Mouse (Mus musculus) intestine, postnatal 0 days (tissue): ENCODE data around the gene Phf21b. TPM values are rescaled to one million over a fixed set of nuclear protein-coding genes. Genes with fewer than 3 reads are reported as not detected.

Experiments used
- ATAC-seq: fragments of 200-750 bp; cut with Nextera tagmentation; 2 replicates; pipeline ENCODE4 v1.8.0; 2017; ENCODE audit warnings: mild to moderate bottlenecking, moderate TSS enrichment, moderate library complexity
- H3K27ac ChIP-seq: fragments of 300-500 bp; sonication (generic); 2 replicates; pipeline ENCODE4 v1.5.1; 2014; ENCODE audit warnings: mild to moderate bottlenecking, low read depth, low read length, moderate library complexity
- H3K27me3 ChIP-seq: fragments of 300-500 bp; sonication (generic); replicated peaks from 2 replicates; pipeline ENCODE4 v1.6.1; 2014; ENCODE audit warnings: low read length, mixed read lengths; ENCODE audit not compliant: control insufficient read depth, insufficient read depth
- H3K36me3 ChIP-seq: fragments of 300-500 bp; sonication (generic); 2 replicates; pipeline ENCODE4 v1.6.1; 2014; ENCODE audit warnings: mild to moderate bottlenecking, moderate library complexity; ENCODE audit not compliant: control insufficient read depth, insufficient read depth
- H3K4me1 ChIP-seq: fragments of 300-500 bp; sonication (generic); replicated peaks from 2 replicates; pipeline ENCODE4 v1.6.1; 2014; ENCODE audit warnings: antibody characterized with exemption, low read length, mixed read lengths; ENCODE audit not compliant: control insufficient read depth, insufficient read depth
- H3K4me2 ChIP-seq: fragments of 300-500 bp; sonication (generic); replicated peaks from 2 replicates; pipeline ENCODE4 v1.6.1; 2014; ENCODE audit warnings: low read depth, mild to moderate bottlenecking, moderate library complexity
- H3K4me3 ChIP-seq: fragments of 300-500 bp; sonication (generic); 2 replicates; pipeline ENCODE4 v1.5.1; 2014; ENCODE audit warnings: low read depth, low read length
- H3K9ac ChIP-seq: fragments of 300-500 bp; sonication (generic); 2 replicates; pipeline ENCODE4 v1.6.1; 2014; ENCODE audit warnings: mild to moderate bottlenecking, low read depth, low read length
- H3K9me3 ChIP-seq: fragments of 300-500 bp; sonication (generic); 2 replicates; pipeline ENCODE4 v1.6.1; 2016; ENCODE audit warnings: mixed run types; ENCODE audit not compliant: control insufficient read depth
- CTCF ChIP-seq: sonication (generic); IDR thresholded peaks from 2 replicates; pipeline ENCODE4 v1.5.1; 2016; ENCODE audit warnings: low read depth, mild to moderate bottlenecking, control low read depth, antibody characterized with exemption, moderate library complexity
- WGBS: fragments of 180-500 bp; shearing (Covaris S2); extraction: QIAGEN DNeasy Blood & Tissue Kit; methylation state at CpG from one replicate; pipeline ENCODE4 v1.1.7; 2014; 5-methylcytosine and 5-hydroxymethylcytosine counted together
- polyA plus RNA-seq: library from polyadenylated mRNA; unstranded; fragments of >200 nt; fragmentation: Nextera tagmentation; extraction: Ambion mirVana; gene quantifications from 2 replicates; pipeline ENCODE4 v1.2.1, GENCODE M21; 2015

Phf21b gene
- polyA plus RNA-seq, 1 experiment from 2014 or later, result 0.38 TPM

DNA sequence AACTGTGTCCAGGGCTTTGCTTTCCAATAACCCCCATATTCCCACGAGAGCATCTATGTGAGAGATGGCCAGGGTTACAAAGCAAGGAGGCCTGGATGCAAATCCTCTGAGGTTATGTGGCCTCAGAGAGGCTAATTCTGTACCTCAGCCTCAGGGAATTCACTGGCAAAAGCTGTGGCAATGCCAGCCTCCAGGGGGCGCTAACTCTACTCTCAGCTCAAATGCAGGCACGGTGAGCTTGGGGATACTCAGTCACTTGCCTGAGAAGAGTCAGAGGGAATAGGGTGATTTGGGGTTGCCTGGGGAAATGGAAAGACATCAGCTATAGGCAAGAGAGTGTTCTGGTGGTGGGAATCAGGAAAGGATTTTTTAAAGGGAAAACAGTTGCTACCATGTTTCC lies 52.2 kb downstream of the Phf21b start:
- H3K9me3 ChIP-seq, result no peaks in the 10 kb centered on the region
- H3K4me1 ChIP-seq, result no peaks in the 10 kb centered on the region
- peak; percentile 83 for TF ChIP-seq CTCF
- H3K27ac ChIP-seq, result no peak overlapping the region
- ATAC-seq, result no peak
- no peak overlapping the region for H3K4me2 ChIP-seq
- H3K4me3 ChIP-seq, result no peak overlapping the region
- no peaks in the 10 kb centered on the region for H3K36me3 ChIP-seq
- 46% methylated on average over 3 of the region's 3 CpGs for WGBS
- no peak overlapping the region for H3K9ac ChIP-seq
- no peaks in the 10 kb centered on the region for H3K27me3 ChIP-seq

DNA sequence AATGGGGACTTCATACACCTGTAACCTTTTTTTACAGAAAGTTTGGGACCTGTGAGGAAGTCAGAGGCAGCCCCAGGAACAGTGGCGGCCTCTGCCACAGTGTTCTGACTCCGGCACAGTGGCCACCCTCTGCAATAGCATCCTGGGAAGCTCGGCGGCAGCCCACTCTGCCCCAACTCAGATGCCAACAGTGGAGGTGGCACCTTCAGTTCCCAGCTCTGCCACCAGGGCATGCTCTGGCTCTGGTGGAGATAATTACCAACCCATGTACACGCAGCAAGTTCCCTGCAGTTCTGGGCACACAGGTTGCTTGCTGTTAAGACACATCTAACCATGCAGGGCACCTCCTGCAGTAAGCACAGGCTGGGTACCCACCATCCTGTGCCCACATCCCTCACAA lies 55.7 kb downstream of the Phf21b start:
- H3K27ac ChIP-seq, result no peak overlapping the region
- H3K9ac ChIP-seq, result no peak overlapping the region
- H3K4me1 ChIP-seq, result no peaks in the 10 kb centered on the region
- no peak overlapping the region for H3K4me2 ChIP-seq
- no peak for ATAC-seq
- no peak overlapping the region for H3K4me3 ChIP-seq
- no peaks in the 10 kb centered on the region for H3K9me3 ChIP-seq
- H3K36me3 ChIP-seq, result peaks cover 4% of the 10 kb centered on the region; the same call in 1 of the 2 replicates
- no peaks in the 10 kb centered on the region for H3K27me3 ChIP-seq
- peak; percentile 72 for TF ChIP-seq CTCF
- WGBS, result 87% methylated on average over 5 of the region's 5 CpGs

DNA sequence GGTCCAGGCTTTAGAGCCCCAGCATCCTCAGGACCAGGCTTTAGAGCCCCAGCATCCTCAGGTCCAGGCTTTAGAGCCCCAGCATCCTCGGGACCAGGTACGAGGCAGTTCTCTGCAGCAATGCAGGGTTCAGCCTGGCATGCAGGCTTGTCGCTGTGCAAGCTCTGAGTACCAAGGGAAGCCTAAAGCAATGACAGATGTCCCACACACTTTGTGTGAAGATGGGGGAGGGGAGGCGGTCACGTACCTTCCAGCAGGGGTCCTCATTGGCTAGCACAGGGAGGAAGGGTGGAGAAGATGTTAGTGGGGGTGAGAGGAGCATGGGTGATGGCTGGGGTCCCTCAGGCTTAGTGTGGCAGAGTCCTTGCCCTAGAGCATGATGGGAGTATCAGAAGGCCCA lies 62.2 kb downstream of the Phf21b start:
- no peak overlapping the region for H3K9ac ChIP-seq
- H3K27me3 ChIP-seq, result no peaks in the 10 kb centered on the region
- no peaks in the 10 kb centered on the region for H3K4me1 ChIP-seq
- TF ChIP-seq CTCF, result no peak
- no peak overlapping the region for H3K27ac ChIP-seq
- ATAC-seq, result no peak
- no peak overlapping the region for H3K4me2 ChIP-seq
- H3K36me3 ChIP-seq, result peaks cover 4% of the 10 kb centered on the region; the same call in 1 of the 2 replicates
- WGBS, result 83% methylated on average over 5 of the region's 5 CpGs
- no peaks in the 10 kb centered on the region for H3K9me3 ChIP-seq
- H3K4me3 ChIP-seq, result no peak overlapping the region

DNA sequence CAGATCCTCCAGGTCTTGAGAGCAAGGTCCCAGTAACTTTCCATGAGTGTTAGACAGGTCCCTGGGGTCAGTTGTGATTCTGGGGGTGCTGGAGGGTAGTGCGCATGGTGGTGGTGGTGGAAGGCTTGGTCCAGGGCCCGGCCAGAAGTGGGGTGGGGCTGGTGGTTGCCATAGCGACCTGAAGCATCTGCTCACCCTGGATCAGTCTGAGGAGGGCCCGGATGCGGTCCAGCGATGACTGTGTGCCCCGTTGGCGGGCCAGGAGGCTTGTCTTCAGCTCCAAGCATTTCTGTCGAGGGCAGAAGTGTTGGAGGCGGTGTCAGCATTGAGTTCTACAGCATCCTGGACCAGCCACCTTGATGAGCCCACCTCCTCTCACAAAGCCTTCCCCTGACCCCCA lies 68.7 kb downstream of the Phf21b start:
- 85% methylated on average over 10 of the region's 10 CpGs for whole genome bisulfite sequencing

DNA sequence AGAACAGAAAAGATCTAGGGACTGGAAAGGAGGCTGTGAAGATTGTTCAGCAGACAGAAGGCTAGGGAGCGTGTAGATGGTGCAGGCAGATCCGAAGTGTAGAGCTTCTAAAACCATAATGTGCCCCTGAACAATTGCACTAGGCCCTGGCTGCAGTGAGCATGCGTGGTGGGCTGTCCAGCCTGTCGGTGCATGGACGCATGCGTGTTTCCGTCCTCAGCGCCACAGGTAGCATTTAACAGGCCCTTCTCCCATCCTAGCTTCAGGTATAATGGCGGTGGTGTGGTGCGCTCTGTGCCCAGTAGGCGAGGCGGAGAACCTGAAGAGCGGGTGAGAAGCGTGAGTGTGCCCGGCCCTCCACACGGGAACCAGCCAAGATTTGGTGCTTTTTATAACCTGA lies 71.0 kb downstream of the Phf21b start:
- Histone ChIP-seq H3K36me3 (0 out of 2 replicates have a peak, but pooled peaks cover 4% of the 10 kb centered on the region), H3K27me3 (no peaks in the 10 kb centered on the region)
- TF ChIP-seq CTCF, result no peak

More for the DNA sequence above, 68.7 kb downstream of the Phf21b start:
- ATAC-seq, result no peak
- Histone ChIP-seq H3K4me3 (no peak overlapping the region), H3K4me2 (no peak overlapping the region), H3K9me3 (no peaks in the 10 kb centered on the region), H3K27me3 (no peaks in the 10 kb centered on the region), H3K9ac (no peak overlapping the region), H3K27ac (no peak overlapping the region), H3K36me3 (0 out of 2 replicates have a peak, but pooled peaks cover 4% of the 10 kb centered on the region), H3K4me1 (no peaks in the 10 kb centered on the region)
- no peak for TF ChIP-seq CTCF

DNA sequence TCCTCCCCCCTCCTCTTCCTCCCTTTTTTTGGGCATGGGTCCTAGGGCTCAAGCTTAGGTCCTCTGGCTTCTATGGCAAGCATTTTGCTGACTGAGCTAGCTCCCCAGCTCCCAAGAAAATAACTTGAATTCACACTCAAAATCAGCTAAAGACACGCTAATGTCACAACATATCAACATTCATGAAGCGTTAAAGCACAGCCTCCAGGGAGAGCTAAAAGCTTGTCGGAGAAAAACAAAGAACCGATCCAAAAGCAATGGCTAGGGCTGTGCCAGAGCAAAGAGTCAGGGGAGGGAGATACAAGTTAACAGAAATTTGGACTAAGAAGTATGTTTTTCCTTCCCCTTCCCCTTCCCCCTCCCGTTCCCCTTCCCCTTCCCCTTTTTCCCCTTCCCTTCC lies 77.3 kb downstream of the Phf21b start:
- no peak for TF ChIP-seq CTCF
- Histone ChIP-seq H3K4me1 (no peaks in the 10 kb centered on the region), H3K4me2 (no peak overlapping the region), H3K27ac (no peak overlapping the region), H3K9me3 (no peaks in the 10 kb centered on the region), H3K9ac (no peak overlapping the region), H3K36me3 (no peaks in the 10 kb centered on the region), H3K27me3 (no peaks in the 10 kb centered on the region), H3K4me3 (no peak overlapping the region)
- no peak for ATAC-seq
- WGBS, result 58% methylated on average over 5 of the region's 5 CpGs

More for the DNA sequence above, 71.0 kb downstream of the Phf21b start:
- Histone ChIP-seq H3K4me2 (no peak overlapping the region), H3K9me3 (no peaks in the 10 kb centered on the region), H3K9ac (no peak overlapping the region), H3K4me3 (no peak overlapping the region), H3K4me1 (no peaks in the 10 kb centered on the region), H3K27ac (no peak overlapping the region)
- ATAC-seq, result no peak
- WGBS, result 97% methylated on average over 16 of the region's 16 CpGs
